Mouse (Mus musculus): ENCODE results near the gene Ephb3.
"Not testable (repeated sequence)": the region's sequence is repeated elsewhere in the genome, so short reads cannot be mapped to it uniquely, and the experiment has no call there.

Gene Ephb3

DNA sequence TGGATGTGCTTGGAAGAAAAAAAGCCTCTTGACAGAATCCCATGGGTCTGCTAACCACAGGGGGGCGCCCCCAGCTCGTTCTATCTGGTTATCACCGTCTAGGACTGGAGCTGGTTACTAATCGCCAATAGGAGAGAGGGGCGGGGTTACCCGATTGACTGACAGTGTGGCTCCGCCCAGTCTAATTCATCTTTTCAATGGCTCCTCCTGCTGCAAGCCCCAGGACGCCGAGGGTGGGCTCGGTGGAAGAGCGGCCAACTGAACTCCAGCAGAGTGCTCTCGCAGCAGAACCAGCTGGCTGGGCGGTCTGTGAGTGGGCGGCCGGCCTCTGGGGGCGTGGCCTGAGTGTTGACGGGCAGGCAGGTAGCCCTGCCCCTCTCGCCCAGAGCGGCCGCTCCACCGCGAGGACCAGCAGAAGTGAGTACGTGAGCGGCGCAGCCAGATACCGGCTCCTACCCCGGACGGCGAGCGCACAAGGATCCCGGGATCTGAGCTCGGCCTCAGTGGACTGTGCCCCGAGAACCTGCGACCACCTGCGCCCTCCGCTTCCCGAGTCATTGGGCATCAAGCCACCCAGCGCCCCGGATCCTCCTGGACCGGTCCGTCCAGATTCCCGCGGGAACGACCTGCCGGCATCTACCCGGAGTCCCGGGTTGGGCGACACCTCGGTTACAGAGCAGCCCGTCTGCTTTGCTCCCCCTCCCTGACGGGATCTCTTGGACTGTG, at the start of gene Ephb3:
Gene Ephb3 (plus strand): TSS at position 389 of the 726 bp plus-strand sequence.
- no peak for DNase-seq (ENCODE audit: low spot score)

GRCm38 (mm10) chr16:21156261-21156660, 48.3 kb upstream of the Ephb3 start:
- DNase-seq (ENCODE audit: low spot score): not testable (repeated sequence)

DNA sequence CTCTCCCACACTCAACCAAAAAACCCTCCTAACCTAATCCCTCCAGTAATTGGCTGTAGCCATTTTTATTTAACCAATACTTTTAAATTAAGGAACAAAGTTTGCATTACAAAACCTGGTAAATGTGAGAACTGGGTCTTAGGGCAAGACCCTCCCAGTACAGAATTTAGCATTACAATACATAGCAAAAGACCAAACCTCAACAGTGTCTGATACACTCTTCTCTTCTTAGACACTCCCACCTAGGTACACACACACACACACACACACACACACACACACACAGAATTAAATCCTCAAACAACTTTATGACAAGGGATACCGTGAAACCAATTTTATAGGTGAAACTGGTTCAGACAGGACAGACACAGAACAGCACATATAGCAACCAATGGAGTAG, 45.3 kb upstream of the Ephb3 start:
- DNase-seq (ENCODE audit: low spot score): not testable (repeated sequence)

- not testable (repeated sequence) for DNase-seq (ENCODE audit: low spot score)
These were observed 41.1 kb upstream of the Ephb3 start for GRCm38 (mm10) chr16:21163423-21163822.

GRCm38 (mm10) chr16:21165343-21166220, 39.0 kb upstream of the Ephb3 start:
- DNase-seq (ENCODE audit: low spot score): not testable (repeated sequence)

DNA sequence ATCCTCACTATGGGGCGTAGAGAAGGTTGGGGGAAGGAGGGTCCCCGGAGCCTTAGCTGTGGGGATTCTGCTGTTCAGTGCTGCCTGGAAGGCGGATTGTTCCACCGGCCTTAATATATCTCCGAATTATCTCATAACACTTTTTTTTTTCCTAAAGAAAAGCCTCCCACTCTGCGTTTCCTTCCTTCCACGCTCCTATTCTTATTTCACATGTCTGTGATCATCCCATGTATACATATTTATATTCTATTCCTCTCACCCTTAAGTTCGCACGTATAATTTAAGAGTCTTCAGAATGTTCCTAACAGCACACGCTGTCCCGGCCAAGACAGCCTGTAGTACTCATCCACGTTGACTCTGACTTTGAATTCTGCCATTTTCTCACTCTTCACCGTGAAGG, 35.8 kb upstream of the Ephb3 start:
- no peak for DNase-seq (ENCODE audit: low spot score)

GRCm38 (mm10) chr16:21175236-21175635, 29.3 kb upstream of the Ephb3 start:
- no peak for DNase-seq (ENCODE audit: low spot score)

DNA sequence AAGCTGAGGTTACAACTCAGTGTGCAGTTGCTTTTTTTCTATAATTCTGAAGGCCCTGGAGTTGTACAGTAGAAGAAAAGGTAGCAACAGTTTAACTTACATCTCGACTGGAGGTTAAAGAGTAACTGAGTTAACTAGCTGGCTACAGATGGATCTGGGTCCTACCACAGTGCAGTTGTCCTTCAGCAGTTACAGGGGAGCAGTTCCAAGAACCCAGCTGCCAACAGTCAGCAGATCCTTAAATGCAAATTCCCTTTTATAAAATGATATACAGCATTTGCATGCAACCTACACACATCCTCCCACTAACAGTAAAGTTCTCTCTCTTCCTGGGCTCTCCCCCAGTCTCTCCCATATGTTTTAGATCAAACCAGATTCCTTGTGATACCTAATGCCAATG, 22.4 kb upstream of the Ephb3 start:
- DNase-seq (ENCODE audit: low spot score): no peak

DNA sequence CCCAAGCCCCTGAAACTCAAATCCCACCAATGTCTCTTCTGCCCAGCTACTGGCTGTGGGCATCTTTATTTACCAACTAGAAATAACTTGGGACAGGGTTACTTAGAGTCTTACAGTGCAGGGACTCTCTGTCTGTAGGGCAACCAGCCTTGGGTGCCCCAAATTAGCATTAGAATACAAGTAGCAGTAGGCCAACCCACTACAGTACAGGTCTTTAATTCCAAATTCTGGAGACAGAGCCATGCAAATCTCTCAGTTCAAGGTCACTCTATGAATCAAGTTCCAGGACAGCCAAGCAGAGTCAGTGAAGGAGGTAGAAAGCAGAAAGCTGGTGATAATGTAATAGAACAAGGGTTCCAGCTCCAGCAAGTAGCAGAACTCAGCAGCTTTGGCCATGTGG, 19.9 kb upstream of the Ephb3 start:
- DNase-seq (ENCODE audit: low spot score): no peak

GRCm38 (mm10) chr16:21187568-21187967, 17.0 kb upstream of the Ephb3 start:
- no peak for DNase-seq (ENCODE audit: low spot score)

DNA sequence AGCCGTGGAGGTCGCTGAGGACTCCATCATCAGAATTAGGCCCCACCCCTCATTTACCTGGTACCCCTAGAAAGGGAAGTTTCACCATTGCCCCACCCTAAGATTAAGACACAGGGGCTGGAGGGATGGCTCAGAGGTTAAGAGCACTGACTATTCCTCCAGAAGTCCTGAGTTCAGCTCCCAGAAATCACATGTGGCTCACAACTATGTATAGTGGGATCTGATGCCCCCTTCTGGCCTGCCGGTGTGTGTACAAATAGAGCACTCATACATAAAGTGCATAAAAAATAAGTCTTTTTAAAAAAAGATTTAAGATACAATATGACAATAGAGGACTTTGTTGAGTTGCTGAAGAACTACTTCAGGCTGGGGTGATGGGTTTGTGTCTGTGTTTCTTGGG, 16.2 kb upstream of the Ephb3 start:
- no peak for DNase-seq (ENCODE audit: low spot score)

DNA sequence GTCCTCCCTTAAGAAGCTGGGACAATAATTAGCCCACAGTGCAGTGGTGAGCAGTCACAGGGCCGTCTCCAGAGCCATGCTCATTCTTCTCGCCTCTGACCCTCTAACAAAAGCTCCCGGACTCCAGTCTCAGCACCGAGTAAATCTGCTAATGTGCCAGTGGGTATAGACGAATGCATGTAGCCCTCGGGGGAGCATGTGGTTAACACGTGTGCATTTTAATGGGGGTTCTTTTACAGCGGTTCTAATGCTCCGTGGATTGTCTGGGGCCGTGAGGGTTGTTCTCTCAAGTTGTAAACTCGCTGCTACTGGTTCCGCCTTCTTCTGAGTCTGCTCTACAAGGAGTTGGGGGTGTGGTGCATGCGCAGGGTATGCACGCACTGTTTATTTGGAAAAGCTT, 13.0 kb upstream of the Ephb3 start:
- no peak for DNase-seq (ENCODE audit: low spot score)

GRCm38 (mm10) chr16:21192509-21193354, 11.8 kb upstream of the Ephb3 start:
- DNase-seq (ENCODE audit: low spot score): peak; percentile 75

DNA sequence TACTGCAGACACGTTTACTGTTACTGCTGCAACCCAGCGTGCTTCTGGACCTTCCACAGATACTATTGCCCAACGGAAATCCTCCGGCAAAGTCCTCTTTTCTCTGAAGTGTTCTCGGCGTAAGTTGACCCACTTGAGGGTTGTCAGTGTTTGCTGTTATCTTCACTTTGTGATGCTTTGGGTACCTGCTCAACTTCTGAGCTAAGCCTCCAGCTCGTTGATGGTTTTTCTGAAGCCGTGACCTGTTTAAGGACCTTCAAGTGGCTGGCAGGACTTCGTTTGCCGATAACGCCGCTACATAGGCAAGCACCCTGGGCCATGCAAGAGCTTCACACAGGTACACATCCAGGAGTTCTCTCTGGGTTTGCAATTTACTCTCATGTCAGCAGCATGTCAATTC, 10.4 kb upstream of the Ephb3 start:
- DNase-seq (ENCODE audit: low spot score): no peak

DNA sequence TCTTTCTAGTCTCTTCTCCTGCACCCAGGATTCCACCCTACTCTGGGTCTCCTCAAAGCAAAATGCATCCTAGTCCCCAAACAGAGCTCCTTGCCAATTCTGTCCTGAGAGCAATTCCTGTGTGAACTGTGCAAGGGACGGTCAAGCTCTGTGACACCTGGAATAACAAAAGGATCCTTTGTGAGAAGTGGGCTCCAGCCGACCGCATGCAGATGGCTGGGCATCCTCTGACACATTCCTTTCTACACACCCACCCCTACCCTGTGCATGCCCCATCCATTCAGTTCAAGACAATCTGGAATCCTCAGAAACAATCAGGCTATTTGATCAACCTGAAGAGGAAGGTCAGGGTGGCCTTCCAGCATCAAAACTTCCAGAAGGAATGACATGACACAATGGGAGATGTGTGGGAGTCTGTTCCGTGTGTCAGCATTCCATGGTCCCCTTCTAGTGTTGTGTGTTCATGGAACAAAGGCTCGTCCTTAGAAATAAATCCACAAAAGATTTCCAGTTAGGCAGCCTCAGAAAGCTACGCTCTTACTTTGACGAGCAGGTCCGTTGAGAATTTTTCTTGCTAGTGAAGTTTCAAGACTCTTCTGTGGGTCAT, 9.2 kb upstream of the Ephb3 start:
- DNase-seq (ENCODE audit: low spot score): no peak

DNA sequence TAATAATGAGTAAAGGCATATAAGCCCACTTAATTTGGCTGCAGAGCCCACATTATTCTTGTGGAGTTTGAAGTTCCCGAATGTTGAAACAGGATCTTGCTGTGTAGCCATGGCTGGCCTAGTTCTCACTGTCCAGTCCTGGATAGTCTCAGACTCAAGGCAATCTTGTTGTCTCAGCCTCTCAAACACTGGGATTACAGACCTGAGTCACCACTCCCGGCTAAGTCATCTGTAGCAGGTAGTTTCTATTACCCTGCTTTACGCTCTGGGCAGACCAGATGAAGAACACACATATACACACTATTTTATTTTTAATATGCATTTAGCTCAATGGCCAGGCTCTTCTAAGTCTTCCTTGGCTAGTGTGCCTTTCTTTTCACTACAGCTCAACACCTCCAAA, 8.0 kb upstream of the Ephb3 start:
- no peak for DNase-seq (ENCODE audit: low spot score)

GRCm38 (mm10) chr16:21197542-21197941, 7.0 kb upstream of the Ephb3 start:
- DNase-seq (ENCODE audit: low spot score): no peak

GRCm38 (mm10) chr16:21198006-21198405, 6.5 kb upstream of the Ephb3 start:
- DNase-seq (ENCODE audit: low spot score): no peak

- peak; percentile 72 for DNase-seq (ENCODE audit: low spot score)
These were observed 6.0 kb upstream of the Ephb3 start for GRCm38 (mm10) chr16:21198529-21198928.

DNA sequence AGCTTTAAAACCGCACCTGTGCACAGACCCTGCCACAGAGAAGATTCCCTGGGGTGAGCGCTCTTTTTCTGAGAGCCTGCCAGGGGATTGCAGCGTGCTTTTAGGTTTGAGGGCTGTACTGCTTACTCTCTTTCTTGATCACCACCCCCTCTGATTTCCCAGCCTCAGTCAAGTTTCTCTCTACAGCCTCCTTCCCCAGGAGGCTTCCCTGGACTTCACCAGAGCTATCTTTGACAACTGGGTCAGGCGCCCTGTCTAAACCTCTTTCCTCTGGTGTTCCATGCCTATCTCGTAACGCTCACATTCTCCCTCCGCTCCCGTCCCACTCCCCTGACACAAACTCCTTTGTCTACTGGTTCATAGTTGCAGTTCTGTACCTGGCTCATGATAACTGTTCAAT, 5.1 kb upstream of the Ephb3 start:
- DNase-seq (ENCODE audit: low spot score): no peak

GRCm38 (mm10) chr16:21202731-21203130, 1.8 kb upstream of the Ephb3 start:
- no peak for DNase-seq (ENCODE audit: low spot score)

Measured in MN1 (cell line).